Mouse (Mus musculus) heart, embryonic 15.5 days (tissue): ENCODE data around the gene Pdgfra. TPM values are rescaled to one million over a fixed set of nuclear protein-coding genes. Genes with fewer than 3 reads are reported as not detected.

Source experiments
- ATAC-seq: fragments of 200-750 bp; cut with Nextera tagmentation; replicated peaks from 2 replicates; pipeline ENCODE4 v1.8.0; 2017; ENCODE audit warnings: low read depth, moderate TSS enrichment; ENCODE audit not compliant: insufficient number of reproducible peaks, insufficient read depth, low FRiP score
- H3K27ac ChIP-seq: fragments of 300-500 bp; sonication (generic); 2 replicates; pipeline ENCODE4 v1.5.1; 2015; ENCODE audit warnings: mild to moderate bottlenecking, inconsistent platforms
- H3K27me3 ChIP-seq: fragments of 300-500 bp; sonication (generic); 2 replicates; pipeline ENCODE4 v1.6.1; 2015; ENCODE audit warnings: inconsistent platforms
- H3K36me3 ChIP-seq: fragments of 300-500 bp; sonication (generic); 2 replicates; pipeline ENCODE4 v1.6.1; 2015; ENCODE audit warnings: mild to moderate bottlenecking, inconsistent platforms
- H3K4me1 ChIP-seq: fragments of 300-500 bp; sonication (generic); replicated peaks from 2 replicates; pipeline ENCODE4 v1.6.1; 2015; ENCODE audit warnings: inconsistent platforms
- H3K4me2 ChIP-seq: fragments of 300-500 bp; sonication (generic); 2 replicates; pipeline ENCODE4 v1.6.1; 2015; ENCODE audit warnings: inconsistent platforms, mild to moderate bottlenecking, moderate library complexity
- H3K4me3 ChIP-seq: fragments of 300-500 bp; sonication (generic); 2 replicates; pipeline ENCODE4 v1.5.1; 2015; ENCODE audit warnings: mild to moderate bottlenecking, inconsistent platforms
- H3K9ac ChIP-seq: fragments of 300-500 bp; sonication (generic); 2 replicates; pipeline ENCODE4 v1.6.1; 2015; ENCODE audit warnings: mild to moderate bottlenecking, inconsistent platforms
- H3K9me3 ChIP-seq: fragments of 300-500 bp; sonication (generic); replicated peaks from 2 replicates; pipeline ENCODE4 v1.6.1; 2016; ENCODE audit warnings: inconsistent platforms
- WGBS: fragments of 180-500 bp; shearing (Covaris S2); methylation state at CpG from one replicate; pipeline ENCODE4 v1.1.7; 2015; ENCODE audit warnings: mixed read lengths; 5-methylcytosine and 5-hydroxymethylcytosine counted together
- polyA plus RNA-seq: library from polyadenylated mRNA; unstranded; fragments of >200 nt; fragmentation: Nextera tagmentation; extraction: Ambion mirVana; gene quantifications from 2 replicates; pipeline ENCODE4 v1.2.1, GENCODE M21; 2015

The Pdgfra gene
- polyA plus RNA-seq, 1 experiment from 2014 or later = 14.7 TPM

- peak overlapping the region; percentile 47; the same call in 1 of the 2 replicates for H3K27ac ChIP-seq
- H3K36me3 ChIP-seq = no peaks in the 10 kb centered on the region
- no peak overlapping the region for H3K9ac ChIP-seq
- peaks cover 12% of the 10 kb centered on the region for H3K4me1 ChIP-seq
- 0 out of 2 replicates have a peak, but pooled peaks have one; percentile 31 for ATAC-seq
- no peaks in the 10 kb centered on the region for H3K27me3 ChIP-seq
- WGBS = 58% methylated on average over 5 of the region's 5 CpGs
- H3K4me2 ChIP-seq = no peak overlapping the region
- H3K9me3 ChIP-seq = no peaks in the 10 kb centered on the region
- no peak overlapping the region for H3K4me3 ChIP-seq
Measured at GRCm38 (mm10) chr5:75184112-75184511, 32.0 kb downstream of the Pdgfra start.

- Histone ChIP-seq H3K4me1 (peaks cover 12% of the 10 kb centered on the region), H3K36me3 (peaks cover 2% of the 10 kb centered on the region; the same call in 1 of the 2 replicates), H3K9me3 (no peaks in the 10 kb centered on the region), H3K27me3 (no peaks in the 10 kb centered on the region), H3K27ac (peak overlapping the region; percentile 47; the same call in 1 of the 2 replicates), H3K4me2 (no peak overlapping the region), H3K9ac (no peak overlapping the region), H3K4me3 (no peak overlapping the region)
- no peak for ATAC-seq
- WGBS = 69% methylated on average over 7 of the region's 7 CpGs
Measured at GRCm38 (mm10) chr5:75184693-75185235, 32.7 kb downstream of the Pdgfra start.

- H3K9me3 ChIP-seq = no peaks in the 10 kb centered on the region
- no peak for ATAC-seq
- H3K27me3 ChIP-seq = no peaks in the 10 kb centered on the region
- no peak overlapping the region for H3K4me2 ChIP-seq
- H3K36me3 ChIP-seq = peaks cover 4% of the 10 kb centered on the region; the same call in 1 of the 2 replicates
- H3K4me1 ChIP-seq = peaks cover 12% of the 10 kb centered on the region
- no peak overlapping the region for H3K9ac ChIP-seq
- no peak overlapping the region for H3K4me3 ChIP-seq
- 73% methylated on average over 7 of the region's 7 CpGs for WGBS
- no peak overlapping the region for H3K27ac ChIP-seq
Measured at GRCm38 (mm10) chr5:75185584-75185983, 33.5 kb downstream of the Pdgfra start.

- no peak overlapping the region for H3K9ac ChIP-seq
- no peaks in the 10 kb centered on the region for H3K9me3 ChIP-seq
- H3K4me3 ChIP-seq = no peak overlapping the region
- H3K27ac ChIP-seq = no peak overlapping the region
- H3K4me2 ChIP-seq = no peak overlapping the region
- no peak for ATAC-seq
- H3K4me1 ChIP-seq = 0 out of 2 replicates have a peak, but pooled peaks cover 3% of the 10 kb centered on the region
- WGBS = 83% methylated on average over 15 of the region's 15 CpGs
- H3K27me3 ChIP-seq = no peaks in the 10 kb centered on the region
- peaks cover 4% of the 10 kb centered on the region; the same call in 1 of the 2 replicates for H3K36me3 ChIP-seq
Measured at GRCm38 (mm10) chr5:75189319-75189987, 37.4 kb downstream of the Pdgfra start.

- no peak for ATAC-seq
- Histone ChIP-seq H3K27ac (no peak overlapping the region), H3K9ac (no peak overlapping the region), H3K4me2 (no peak overlapping the region), H3K9me3 (no peaks in the 10 kb centered on the region), H3K27me3 (no peaks in the 10 kb centered on the region), H3K4me3 (no peak overlapping the region), H3K36me3 (peaks cover 4% of the 10 kb centered on the region; the same call in 1 of the 2 replicates), H3K4me1 (no peaks in the 10 kb centered on the region)
- 85% methylated on average over 5 of the region's 5 CpGs for WGBS
Measured at GRCm38 (mm10) chr5:75193107-75193506, 41.0 kb downstream of the Pdgfra start.

- Histone ChIP-seq H3K27ac (no peak overlapping the region), H3K27me3 (no peaks in the 10 kb centered on the region), H3K4me1 (no peaks in the 10 kb centered on the region), H3K36me3 (no peaks in the 10 kb centered on the region), H3K4me2 (no peak overlapping the region), H3K9ac (no peak overlapping the region), H3K4me3 (no peak overlapping the region), H3K9me3 (no peaks in the 10 kb centered on the region)
- WGBS = 75% methylated on average over 7 of the region's 8 CpGs
- ATAC-seq = no peak
Measured at GRCm38 (mm10) chr5:75198413-75198812, 46.3 kb downstream of the Pdgfra start.

GRCm38 (mm10) chr5:75199698-75200365, 47.7 kb downstream of the Pdgfra start:
- no peak overlapping the region for H3K4me2 ChIP-seq
- 75% methylated on average over 9 of the region's 9 CpGs for WGBS
- H3K36me3 ChIP-seq = no peaks in the 10 kb centered on the region
- no peak overlapping the region for H3K9ac ChIP-seq
- no peak overlapping the region for H3K27ac ChIP-seq
- ATAC-seq = no peak
- no peaks in the 10 kb centered on the region for H3K27me3 ChIP-seq
- H3K4me3 ChIP-seq = no peak overlapping the region
- H3K4me1 ChIP-seq = no peaks in the 10 kb centered on the region
- H3K9me3 ChIP-seq = no peaks in the 10 kb centered on the region

- Histone ChIP-seq H3K9me3 (no peaks in the 10 kb centered on the region), H3K27me3 (no peaks in the 10 kb centered on the region), H3K27ac (no peak overlapping the region), H3K9ac (no peak overlapping the region), H3K4me2 (no peak overlapping the region), H3K4me1 (no peaks in the 10 kb centered on the region), H3K36me3 (no peaks in the 10 kb centered on the region), H3K4me3 (no peak overlapping the region)
- WGBS = 89% methylated on average over 10 of the region's 10 CpGs
- ATAC-seq = no peak
Measured at GRCm38 (mm10) chr5:75200366-75200724, 48.3 kb downstream of the Pdgfra start.

- WGBS = 77% methylated on average over 3 of the region's 3 CpGs
Measured at GRCm38 (mm10) chr5:75207905-75208304, 55.8 kb downstream of the Pdgfra start.

GRCm38 (mm10) chr5:75209966-75210365, 57.9 kb downstream of the Pdgfra start:
- H3K4me2 ChIP-seq = no peak overlapping the region
- no peak for ATAC-seq
- WGBS = 5% methylated on average over 1 of the region's 1 CpGs

More at GRCm38 (mm10) chr5:75207905-75208304, 55.8 kb downstream of the Pdgfra start:
- ATAC-seq = no peak
- no peak overlapping the region for H3K9ac ChIP-seq
- no peak overlapping the region for H3K4me2 ChIP-seq
- no peaks in the 10 kb centered on the region for H3K9me3 ChIP-seq
- no peak overlapping the region for H3K4me3 ChIP-seq
- H3K27ac ChIP-seq = no peak overlapping the region
- no peaks in the 10 kb centered on the region for H3K27me3 ChIP-seq
- no peaks in the 10 kb centered on the region for H3K4me1 ChIP-seq
- no peaks in the 10 kb centered on the region for H3K36me3 ChIP-seq

GRCm38 (mm10) chr5:75214520-75214919, 62.4 kb downstream of the Pdgfra start:
- no peak overlapping the region for H3K9ac ChIP-seq
- 49% methylated on average over 6 of the region's 6 CpGs for WGBS
- H3K4me1 ChIP-seq = no peaks in the 10 kb centered on the region
- 0 out of 2 replicates have a peak, but pooled peaks cover 4% of the 10 kb centered on the region for H3K27me3 ChIP-seq
- H3K27ac ChIP-seq = no peak overlapping the region
- H3K9me3 ChIP-seq = no peaks in the 10 kb centered on the region
- no peaks in the 10 kb centered on the region for H3K36me3 ChIP-seq
- no peak overlapping the region for H3K4me3 ChIP-seq
- ATAC-seq = no peak
- H3K4me2 ChIP-seq = no peak overlapping the region

More at GRCm38 (mm10) chr5:75209966-75210365, 57.9 kb downstream of the Pdgfra start:
- no peaks in the 10 kb centered on the region for H3K4me1 ChIP-seq
- no peak overlapping the region for H3K27ac ChIP-seq
- 0 out of 2 replicates have a peak, but pooled peaks cover 4% of the 10 kb centered on the region for H3K27me3 ChIP-seq
- H3K36me3 ChIP-seq = no peaks in the 10 kb centered on the region
- H3K9me3 ChIP-seq = no peaks in the 10 kb centered on the region
- H3K4me3 ChIP-seq = no peak overlapping the region
- no peak overlapping the region for H3K9ac ChIP-seq
